8 mouse cellular contexts compared by ENCODE assay signal in genomic region chr2:178768526-178768925, GRCm38 (mm10).
DNase-seq lines count a peak whose midpoint lies in the region.
"Had no signal": no experiment of that assay in that cellular context is flagged by ENCODE, and none has a peak within 500 bp of the region (broad histone marks: within the 10 kb centered on the region; RNA-seq: fewer than 3 reads in every experiment).

No protein-coding gene starts in this region.

- peak; percentile 54 for DNase-seq in cerebellum, postnatal 10 days
- no peak for DNase-seq in cerebellum, adult 18-20 months
- peak; percentile 75 for DNase-seq in heart, adult 11 months
- DNase-seq in heart, adult 8-10 months (ENCODE audit: low spot score): no peak
- no peak for DNase-seq in embryo, embryonic 9.5 days (ENCODE audit: extremely low spot score)
- DNase-seq: adrenal gland, adult 2 months; adrenal gland, postnatal 10 days; adrenal gland, postnatal 25 days had no signal

Comparison
In these comparisons a context has a peak if more than half of its experiments do, and no peak if none do; other contexts are left out.
1. DNase-seq: peak in cerebellum, postnatal 10 days (2 of 2) and heart, adult 11 months (single experiment); none in cerebellum, adult 18-20 months (0 of 2), heart, adult 8-10 months (single experiment) and embryo, embryonic 9.5 days (single experiment).